Mouse (Mus musculus) liver, postnatal 0 days (tissue): ENCODE results near the gene Olfr1029.

Source experiments
- CTCF ChIP-seq: sonication (generic); IDR thresholded peaks from 2 replicates; pipeline ENCODE4 v1.5.1; 2016; ENCODE audit warnings: antibody characterized with exemption, low read depth
- EP300 ChIP-seq: IDR thresholded peaks from 2 replicates; pipeline ENCODE4 v1.6.1; 2016; ENCODE audit warnings: antibody characterized with exemption, low read depth, mild to moderate bottlenecking

DNA sequence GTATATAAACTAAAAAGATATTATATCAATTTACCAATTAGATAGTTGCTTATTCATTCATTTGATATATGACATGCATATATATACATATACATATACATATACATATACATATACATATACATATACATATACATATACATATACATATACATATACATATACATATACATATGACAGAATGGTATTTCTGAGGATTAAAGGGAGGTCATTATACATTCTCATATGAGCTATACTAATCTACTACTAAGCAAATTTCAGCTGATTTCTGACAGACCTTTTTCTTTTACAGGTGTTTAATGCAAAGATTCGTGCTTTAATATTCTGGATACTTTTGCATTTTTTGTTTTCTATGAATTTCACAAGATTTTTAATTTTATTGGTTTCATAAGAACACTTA, 23.6 kb upstream of the Olfr1029 start, which contains the start of gene Olfr1028:
- TF ChIP-seq CTCF (no peak), EP300 (no peak)
